Mouse (Mus musculus): ENCODE measurements at regions not wholly inside any gene's neighbourhood (a gene's known extent, or its start where the extent isn't known, plus 50 kb on each side); places are given as distances from the start of the nearest gene placed in this dataset.
"Not testable (repeated sequence)": the region's sequence is repeated elsewhere in the genome, so short reads cannot be mapped to it uniquely, and the experiment has no call there.

GRCm38 (mm10) chr7:93254287-93254686, 174.6 kb downstream of the Fam181b start:
- not testable (repeated sequence) for H3K4me2 ChIP-seq (ENCODE audit: low read length); H3K27me3 ChIP-seq (replicated peaks; ENCODE audit: control insufficient read depth, insufficient read depth, low read length); H3K9me3 ChIP-seq (ENCODE audit: control insufficient read depth, low read length); H3K9ac ChIP-seq (replicated peaks; ENCODE audit: low read depth, low read length); H3K36me3 ChIP-seq (ENCODE audit: control insufficient read depth, insufficient read depth); H3K27ac ChIP-seq (ENCODE audit: low read length); H3K4me3 ChIP-seq (replicated peaks; ENCODE audit: low read length); H3K4me1 ChIP-seq (replicated peaks; ENCODE audit: control insufficient read depth, insufficient read depth, low read length); ATAC-seq

- H3K4me3 ChIP-seq (replicated peaks; ENCODE audit: low read length), result no peak overlapping the region
- 32% methylated on average over 3 of the region's 3 CpGs for WGBS
- ATAC-seq, result peak; percentile 72
- no peak overlapping the region for H3K27ac ChIP-seq (ENCODE audit: low read length)
- H3K4me1 ChIP-seq (replicated peaks; ENCODE audit: control insufficient read depth, insufficient read depth, low read length), result no peaks in the 10 kb centered on the region
- H3K4me2 ChIP-seq (ENCODE audit: low read length), result no peak overlapping the region
- no peaks in the 10 kb centered on the region for H3K9me3 ChIP-seq (ENCODE audit: control insufficient read depth, low read length)
- H3K9ac ChIP-seq (replicated peaks; ENCODE audit: low read depth, low read length), result no peak overlapping the region
- no peaks in the 10 kb centered on the region for H3K27me3 ChIP-seq (replicated peaks; ENCODE audit: control insufficient read depth, insufficient read depth, low read length)
- no peaks in the 10 kb centered on the region for H3K36me3 ChIP-seq (ENCODE audit: control insufficient read depth, insufficient read depth)
Measured at GRCm38 (mm10) chr7:93285748-93286147, 206.1 kb downstream of the Fam181b start.

GRCm38 (mm10) chr7:93291457-93291856, 211.8 kb downstream of the Fam181b start:
- 0 out of 2 replicates have a peak overlapping the region, but pooled peaks have one; percentile 10 for H3K27ac ChIP-seq (ENCODE audit: low read length)
- H3K9ac ChIP-seq (replicated peaks; ENCODE audit: low read depth, low read length), result no peak overlapping the region
- H3K4me3 ChIP-seq (replicated peaks; ENCODE audit: low read length), result no peak overlapping the region
- peaks cover 6% of the 10 kb centered on the region for H3K4me1 ChIP-seq (replicated peaks; ENCODE audit: control insufficient read depth, insufficient read depth, low read length)
- H3K4me2 ChIP-seq (ENCODE audit: low read length), result no peak overlapping the region
- no peaks in the 10 kb centered on the region for H3K36me3 ChIP-seq (ENCODE audit: control insufficient read depth, insufficient read depth)
- no peaks in the 10 kb centered on the region for H3K9me3 ChIP-seq (ENCODE audit: control insufficient read depth, low read length)
- WGBS, result 54% methylated on average over 3 of the region's 3 CpGs
- ATAC-seq, result peak; percentile 54; the same call in 1 of the 2 replicates
- no peaks in the 10 kb centered on the region for H3K27me3 ChIP-seq (replicated peaks; ENCODE audit: control insufficient read depth, insufficient read depth, low read length)

- Histone ChIP-seq H3K4me2 (ENCODE audit: low read length) (no peak overlapping the region), H3K9me3 (ENCODE audit: control insufficient read depth, low read length) (no peaks in the 10 kb centered on the region), H3K4me3 (replicated peaks; ENCODE audit: low read length) (no peak overlapping the region), H3K4me1 (replicated peaks; ENCODE audit: control insufficient read depth, insufficient read depth, low read length) (peaks cover 6% of the 10 kb centered on the region), H3K9ac (replicated peaks; ENCODE audit: low read depth, low read length) (no peak overlapping the region), H3K27ac (ENCODE audit: low read length) (0 out of 2 replicates have a peak overlapping the region, but pooled peaks have one; percentile 18), H3K36me3 (ENCODE audit: control insufficient read depth, insufficient read depth) (no peaks in the 10 kb centered on the region), H3K27me3 (replicated peaks; ENCODE audit: control insufficient read depth, insufficient read depth, low read length) (no peaks in the 10 kb centered on the region)
- ATAC-seq, result peak; percentile 62; the same call in 1 of the 2 replicates
- 28% methylated on average over 3 of the region's 3 CpGs for WGBS
Measured at GRCm38 (mm10) chr7:93291945-93292696, 212.5 kb downstream of the Fam181b start.

- Histone ChIP-seq H3K36me3 (ENCODE audit: control insufficient read depth, insufficient read depth) (no peaks in the 10 kb centered on the region), H3K27me3 (replicated peaks; ENCODE audit: control insufficient read depth, insufficient read depth, low read length) (no peaks in the 10 kb centered on the region), H3K9ac (replicated peaks; ENCODE audit: low read depth, low read length) (no peak overlapping the region), H3K4me2 (ENCODE audit: low read length) (no peak overlapping the region), H3K4me3 (replicated peaks; ENCODE audit: low read length) (no peak overlapping the region), H3K9me3 (ENCODE audit: control insufficient read depth, low read length) (no peaks in the 10 kb centered on the region), H3K4me1 (replicated peaks; ENCODE audit: control insufficient read depth, insufficient read depth, low read length) (no peaks in the 10 kb centered on the region), H3K27ac (ENCODE audit: low read length) (no peak overlapping the region)
- 57% methylated on average over 1 of the region's 1 CpGs for WGBS
- no peak for ATAC-seq
Measured at GRCm38 (mm10) chr7:93312731-93313130, 233.1 kb downstream of the Fam181b start.

- H3K9ac ChIP-seq (replicated peaks; ENCODE audit: low read depth, low read length), result no peak overlapping the region
- no peak overlapping the region for H3K4me2 ChIP-seq (ENCODE audit: low read length)
- ATAC-seq, result no peak
- H3K4me3 ChIP-seq (replicated peaks; ENCODE audit: low read length), result no peak overlapping the region
- no peak overlapping the region for H3K27ac ChIP-seq (ENCODE audit: low read length)
- no peaks in the 10 kb centered on the region for H3K9me3 ChIP-seq (ENCODE audit: control insufficient read depth, low read length)
- no peaks in the 10 kb centered on the region for H3K27me3 ChIP-seq (replicated peaks; ENCODE audit: control insufficient read depth, insufficient read depth, low read length)
- WGBS, result 86% methylated on average over 1 of the region's 1 CpGs
- no peaks in the 10 kb centered on the region for H3K36me3 ChIP-seq (ENCODE audit: control insufficient read depth, insufficient read depth)
- H3K4me1 ChIP-seq (replicated peaks; ENCODE audit: control insufficient read depth, insufficient read depth, low read length), result no peaks in the 10 kb centered on the region
Measured at GRCm38 (mm10) chr7:93331351-93331750, 251.7 kb downstream of the Fam181b start.

- H3K9ac ChIP-seq (replicated peaks; ENCODE audit: low read depth, low read length), result no peak overlapping the region
- no peak overlapping the region for H3K4me2 ChIP-seq (ENCODE audit: low read length)
- no peaks in the 10 kb centered on the region for H3K27me3 ChIP-seq (replicated peaks; ENCODE audit: control insufficient read depth, insufficient read depth, low read length)
- 85% methylated on average over 3 of the region's 3 CpGs for WGBS
- no peak overlapping the region for H3K4me3 ChIP-seq (replicated peaks; ENCODE audit: low read length)
- ATAC-seq, result no peak
- no peaks in the 10 kb centered on the region for H3K4me1 ChIP-seq (replicated peaks; ENCODE audit: control insufficient read depth, insufficient read depth, low read length)
- no peaks in the 10 kb centered on the region for H3K36me3 ChIP-seq (ENCODE audit: control insufficient read depth, insufficient read depth)
- no peaks in the 10 kb centered on the region for H3K9me3 ChIP-seq (ENCODE audit: control insufficient read depth, low read length)
- no peak overlapping the region for H3K27ac ChIP-seq (ENCODE audit: low read length)
Measured at GRCm38 (mm10) chr7:93332203-93332602, 252.5 kb downstream of the Fam181b start.

- H3K4me1 ChIP-seq (replicated peaks; ENCODE audit: control insufficient read depth, insufficient read depth, low read length), result no peaks in the 10 kb centered on the region
- no peaks in the 10 kb centered on the region for H3K9me3 ChIP-seq (ENCODE audit: control insufficient read depth, low read length)
- no peaks in the 10 kb centered on the region for H3K36me3 ChIP-seq (ENCODE audit: control insufficient read depth, insufficient read depth)
- H3K9ac ChIP-seq (replicated peaks; ENCODE audit: low read depth, low read length), result no peak overlapping the region
- no peaks in the 10 kb centered on the region for H3K27me3 ChIP-seq (replicated peaks; ENCODE audit: control insufficient read depth, insufficient read depth, low read length)
- 18% methylated on average over 1 of the region's 1 CpGs for WGBS
- H3K4me3 ChIP-seq (replicated peaks; ENCODE audit: low read length), result no peak overlapping the region
- no peak overlapping the region for H3K4me2 ChIP-seq (ENCODE audit: low read length)
- peak; percentile 96 for ATAC-seq
- no peak overlapping the region for H3K27ac ChIP-seq (ENCODE audit: low read length)
Measured at GRCm38 (mm10) chr7:93336420-93336819, 256.8 kb downstream of the Fam181b start.

Data from forebrain, embryonic 16.5 days (tissue).